Mouse (Mus musculus) spleen, adult 2 months (tissue): ENCODE measurements around the gene Sctr.

ENCODE experiments used
- CTCF ChIP-seq: fragments of 200-500 bp; IDR thresholded peaks from 2 replicates; pipeline ENCODE4 v1.5.1; 2011; ENCODE audit warnings: mild to moderate bottlenecking, inconsistent platforms; ENCODE audit not compliant: insufficient read depth, insufficient read length, insufficient replicate concordance; ENCODE audit errors: extremely low read depth
- POLR2A ChIP-seq: fragments of 200-500 bp; IDR thresholded peaks from 2 replicates; pipeline ENCODE4 v1.6.1; 2011; ENCODE audit warnings: low read depth, low read length, inconsistent platforms

GRCm38 (mm10) chr1:120100456-120101226, 93.9 kb downstream of the Sctr start:
- no peak for TF ChIP-seq POLR2A
- no peak for TF ChIP-seq CTCF
